Mouse (Mus musculus) cortical plate, adult 2 months (tissue): ENCODE measurements around the gene Lpp.

Source experiments
- CTCF ChIP-seq: fragments of 200-500 bp; IDR thresholded peaks from 2 replicates; pipeline ENCODE4 v1.5.1; 2011; ENCODE audit warnings: mild to moderate bottlenecking, control low read depth, low read length; ENCODE audit not compliant: insufficient read depth; ENCODE audit errors: extremely low read depth
- POLR2A ChIP-seq: fragments of 200-500 bp; IDR thresholded peaks from 2 replicates; pipeline ENCODE4 v1.6.1; 2011; ENCODE audit warnings: mild to moderate bottlenecking, low read length, control low read depth; ENCODE audit not compliant: insufficient read depth; ENCODE audit errors: extremely low read depth

DNA sequence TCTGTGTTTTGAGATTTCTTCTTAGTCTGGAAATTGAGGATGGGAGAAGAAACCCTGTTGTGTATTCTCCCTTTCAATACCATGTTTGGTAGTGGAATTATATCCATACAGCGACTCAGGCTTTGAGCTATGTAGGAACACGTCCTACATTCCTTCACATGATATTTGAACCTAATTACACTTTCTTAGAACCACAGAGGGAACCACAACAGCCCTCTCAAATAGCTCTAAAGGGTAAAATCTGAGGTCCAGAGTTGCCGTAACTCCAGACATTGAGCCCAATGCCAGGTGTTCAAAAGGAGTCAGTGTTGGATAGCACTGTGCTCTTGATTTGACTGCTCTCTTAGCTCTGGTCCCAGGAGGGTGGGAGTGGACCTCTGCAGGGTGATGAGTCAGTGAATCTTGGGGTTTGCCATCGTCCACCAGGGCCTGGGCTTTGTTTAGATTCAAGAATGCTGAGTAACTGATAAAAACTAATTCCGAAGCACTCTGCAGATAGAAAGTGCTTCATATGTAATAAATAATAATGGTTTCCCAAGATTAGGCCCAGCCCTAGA, 104.9 kb downstream of the Lpp start:
- TF ChIP-seq CTCF, result no peak
- no peak for TF ChIP-seq POLR2A
